Mouse (Mus musculus) urinary bladder, postnatal 14 days (tissue): ENCODE results near the gene Rpl4.
A peak's percentile ranks its signal among the peaks of the same experiment; 100 is the strongest.
"Not testable (repeated sequence)": the region's sequence is repeated elsewhere in the genome, so short reads cannot be mapped to it uniquely, and the experiment has no call there.

Experiments used
- DNase-seq: peaks from one replicate; pipeline ENCODE4 v3.0.0; 2021; ENCODE audit warnings: low spot score

Rpl4 gene

DNA sequence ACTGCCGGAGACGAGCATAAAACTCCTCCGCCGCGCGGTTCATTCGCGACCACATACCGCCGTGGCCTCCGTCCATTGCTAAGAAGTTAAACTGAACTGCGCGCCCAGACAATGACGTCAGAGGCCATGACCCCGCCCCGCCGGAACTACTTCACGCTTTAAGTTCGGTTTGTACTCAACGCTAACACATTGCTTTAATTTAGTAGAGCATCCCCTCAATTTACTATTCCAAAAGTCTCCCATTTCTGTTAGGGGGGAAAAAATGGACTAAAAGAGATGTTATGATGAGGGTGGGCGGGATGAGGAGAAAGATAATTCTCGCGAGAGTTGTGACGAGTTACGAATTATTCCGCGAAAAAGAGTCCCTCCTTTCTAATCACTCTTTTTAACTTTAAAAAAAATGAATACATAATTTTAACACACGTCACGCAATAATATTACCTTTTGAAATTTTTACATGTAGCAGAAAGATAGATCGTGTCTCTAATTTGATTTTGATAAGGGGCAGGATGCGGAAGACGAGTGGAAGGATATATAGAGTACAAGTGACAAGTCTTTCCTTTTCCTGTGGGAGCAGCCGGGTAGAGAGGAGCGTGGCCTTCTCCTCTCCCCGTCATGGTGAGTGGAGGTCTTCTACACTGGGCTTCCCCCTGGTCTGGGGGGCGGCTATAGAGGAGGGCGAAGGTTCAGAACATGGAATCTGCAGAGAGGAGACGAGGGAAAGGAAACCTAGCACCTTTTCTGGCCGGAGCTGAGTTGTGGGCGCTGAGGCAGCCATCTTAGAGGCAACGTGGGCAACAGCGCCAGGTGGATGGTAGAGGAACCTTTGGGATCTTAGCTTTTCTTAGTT lies at the start of gene Rpl4, which contains the start of gene Zwilch:
Rpl4 (plus strand) TSS at position 560 of the 850 bp plus-strand sequence.
Zwilch (minus strand) TSS at position 289 of the 850 bp plus-strand sequence.
- peak; percentile 81 for DNase-seq

DNA sequence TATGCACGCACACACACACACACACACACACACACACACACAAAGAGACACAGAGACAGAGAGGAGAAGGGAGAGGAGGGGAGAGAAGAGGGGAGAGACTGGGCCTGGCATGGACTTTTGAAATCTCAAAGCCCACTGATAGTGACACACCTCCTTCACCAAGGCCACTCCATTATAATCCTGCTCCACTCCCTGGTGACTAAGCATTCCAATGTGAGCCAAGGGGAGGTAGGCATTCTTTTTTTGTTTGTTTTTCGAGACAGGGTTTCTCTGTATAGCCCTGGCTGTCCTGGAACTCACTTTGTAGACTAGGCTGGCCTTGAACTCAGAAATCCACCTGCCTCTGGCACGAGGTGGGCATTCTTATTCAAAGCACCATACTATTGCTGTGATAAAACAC lies 48.3 kb upstream of the Rpl4 start:
- not testable (repeated sequence) for DNase-seq

DNA sequence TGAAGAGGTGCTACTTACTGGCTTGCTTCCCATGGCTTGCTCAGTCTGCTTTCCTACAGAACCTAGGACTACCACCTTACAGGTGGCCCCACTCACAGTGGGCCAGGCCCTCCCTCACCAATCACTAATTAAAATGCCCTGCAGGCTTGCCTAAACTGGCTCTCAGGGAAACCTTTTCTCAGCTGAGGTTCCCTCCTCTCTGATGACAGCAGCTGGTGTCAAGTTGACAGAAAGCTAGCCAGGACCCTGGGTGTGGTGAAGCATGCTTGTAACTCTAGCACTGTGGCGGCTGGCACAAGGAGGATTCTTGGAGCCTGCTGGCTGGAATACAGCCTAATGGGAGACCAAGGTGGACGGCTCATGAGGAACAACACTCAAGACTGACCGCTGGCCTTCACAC lies 47.9 kb upstream of the Rpl4 start:
- no peak for DNase-seq

DNA sequence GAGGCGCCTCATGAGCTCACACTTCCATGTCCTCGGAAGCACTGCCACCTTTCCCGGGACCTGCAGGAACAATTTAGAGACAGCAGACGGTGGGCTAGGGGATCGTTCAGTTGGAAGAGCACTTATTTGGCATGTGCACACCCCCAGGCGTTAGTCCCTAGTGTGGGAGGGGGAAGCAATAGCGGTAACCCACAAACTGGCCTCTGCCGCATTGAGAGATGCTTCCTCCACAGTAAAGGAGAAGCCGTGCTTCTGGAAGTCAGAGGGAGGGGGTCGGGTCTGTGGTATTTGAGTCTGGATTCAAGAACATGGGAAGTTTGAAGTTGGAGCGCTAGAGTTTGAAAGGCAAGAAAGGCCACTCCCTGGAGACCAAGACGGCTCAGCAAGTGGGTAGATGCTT lies 47.1 kb upstream of the Rpl4 start:
- DNase-seq: no peak

DNA sequence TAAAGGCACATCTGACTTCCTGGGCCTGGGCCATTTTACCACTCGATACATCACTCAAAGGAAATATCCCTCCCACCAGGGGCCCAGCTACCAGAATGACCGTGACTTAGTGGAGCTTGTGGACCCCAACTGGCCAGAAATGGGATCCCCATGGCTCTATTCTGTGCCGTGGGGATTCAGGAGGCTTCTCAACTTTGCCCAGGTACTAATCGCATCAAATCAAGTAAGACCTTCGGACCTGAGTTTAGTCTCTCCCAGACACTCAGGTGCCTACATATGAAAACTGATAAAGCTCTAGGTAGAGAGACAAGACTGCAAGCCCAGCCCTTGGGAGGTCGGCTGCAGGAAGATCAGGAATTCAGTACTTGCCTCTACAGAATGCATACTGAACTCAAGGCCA lies 41.6 kb upstream of the Rpl4 start:
- DNase-seq: no peak

DNA sequence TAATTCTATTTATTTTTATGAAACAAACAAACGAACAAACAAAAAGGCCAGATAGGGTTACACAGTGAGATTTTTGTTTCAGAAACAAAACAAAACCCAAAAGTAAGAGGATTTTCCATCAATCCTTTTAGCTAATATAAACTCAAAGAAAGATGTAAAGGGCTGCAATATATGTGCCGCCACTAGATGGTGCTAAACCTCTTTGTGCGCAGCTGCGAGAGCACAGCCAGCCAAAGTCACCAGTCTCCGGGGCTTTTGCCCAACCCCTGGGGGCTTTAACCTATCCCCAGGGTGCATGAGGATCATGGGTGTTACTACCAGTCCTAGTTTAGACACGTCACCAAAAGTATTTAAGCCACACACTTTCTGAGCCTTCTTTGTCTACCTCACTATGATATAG lies 34.3 kb upstream of the Rpl4 start:
- peak; percentile 48 for DNase-seq

DNA sequence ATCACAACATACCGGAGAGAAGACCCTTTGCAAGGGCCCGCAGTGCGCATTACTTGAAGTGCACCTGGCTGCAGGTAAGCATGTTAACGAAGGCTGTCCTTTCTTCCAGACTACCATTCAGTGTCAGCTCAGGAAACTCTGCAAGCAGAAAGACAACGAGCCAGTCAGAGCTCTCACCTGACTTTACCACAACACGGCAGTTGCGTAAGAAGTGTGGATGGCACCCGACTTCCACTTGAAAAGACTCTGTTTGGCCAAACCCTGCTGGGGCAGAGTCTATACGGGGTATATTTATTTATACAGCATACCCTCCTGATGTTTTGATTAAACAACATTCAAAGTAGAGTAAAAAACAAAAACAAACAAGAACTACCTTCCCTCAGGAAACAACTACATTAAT lies 33.3 kb upstream of the Rpl4 start:
- no peak for DNase-seq

DNA sequence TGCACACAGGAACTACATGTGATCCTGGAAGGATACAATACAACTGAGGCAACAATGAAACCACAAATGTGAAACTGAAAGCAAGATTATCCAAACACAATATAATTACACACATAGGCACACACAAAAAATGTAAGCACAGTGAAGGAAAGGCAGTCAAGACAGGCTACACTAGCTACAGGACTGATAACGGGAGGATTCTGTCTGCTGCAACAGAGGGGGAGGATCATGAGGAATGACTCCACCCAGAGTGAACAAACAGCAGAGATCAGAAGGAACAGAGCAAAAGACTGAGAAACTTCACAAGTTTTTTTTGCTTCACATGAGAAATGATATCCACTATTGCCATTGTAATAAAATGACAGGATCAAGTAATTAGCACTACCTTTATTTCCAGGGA lies 16.5 kb upstream of the Rpl4 start:
- no peak for DNase-seq

DNA sequence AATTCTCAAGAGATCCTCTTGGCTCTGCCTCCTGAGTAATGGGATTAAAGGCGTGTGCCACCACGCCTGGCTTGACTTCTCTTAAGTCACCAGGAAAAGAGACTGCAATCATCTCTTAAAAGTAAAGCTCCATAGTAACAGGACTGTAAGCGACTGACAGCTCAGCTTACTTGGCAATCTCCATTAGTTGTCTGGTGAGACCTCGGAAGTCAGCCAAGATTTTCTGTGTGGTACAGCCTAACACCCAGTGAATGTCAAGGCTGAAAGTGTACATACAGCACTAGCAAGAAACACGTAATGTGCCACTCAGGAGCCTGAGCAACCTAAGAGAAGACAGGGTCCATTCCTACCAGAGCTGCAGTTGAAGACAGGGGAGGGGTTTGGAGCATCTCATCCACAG lies 12.7 kb upstream of the Rpl4 start:
- no peak for DNase-seq

DNA sequence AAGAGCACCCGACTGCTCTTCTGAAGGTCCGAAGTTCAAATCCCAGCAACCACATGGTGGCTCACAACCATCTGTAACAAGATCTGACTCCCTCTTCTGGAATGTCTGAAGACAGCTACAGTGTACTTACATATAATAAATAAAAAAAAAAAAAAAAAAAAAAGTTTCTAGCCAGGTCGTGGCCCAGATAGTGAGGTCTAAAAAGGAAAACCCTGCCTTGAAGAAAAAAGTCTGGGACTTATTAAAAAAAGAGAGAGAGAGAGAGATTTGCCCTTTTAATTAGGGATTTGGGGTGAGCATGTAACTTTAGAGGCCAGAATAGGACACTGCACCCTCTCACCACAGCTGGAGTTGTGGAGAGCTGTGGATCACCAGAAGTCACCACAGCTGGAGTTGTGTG lies 3.2 kb upstream of the Rpl4 start:
- not testable (repeated sequence) for DNase-seq

DNA sequence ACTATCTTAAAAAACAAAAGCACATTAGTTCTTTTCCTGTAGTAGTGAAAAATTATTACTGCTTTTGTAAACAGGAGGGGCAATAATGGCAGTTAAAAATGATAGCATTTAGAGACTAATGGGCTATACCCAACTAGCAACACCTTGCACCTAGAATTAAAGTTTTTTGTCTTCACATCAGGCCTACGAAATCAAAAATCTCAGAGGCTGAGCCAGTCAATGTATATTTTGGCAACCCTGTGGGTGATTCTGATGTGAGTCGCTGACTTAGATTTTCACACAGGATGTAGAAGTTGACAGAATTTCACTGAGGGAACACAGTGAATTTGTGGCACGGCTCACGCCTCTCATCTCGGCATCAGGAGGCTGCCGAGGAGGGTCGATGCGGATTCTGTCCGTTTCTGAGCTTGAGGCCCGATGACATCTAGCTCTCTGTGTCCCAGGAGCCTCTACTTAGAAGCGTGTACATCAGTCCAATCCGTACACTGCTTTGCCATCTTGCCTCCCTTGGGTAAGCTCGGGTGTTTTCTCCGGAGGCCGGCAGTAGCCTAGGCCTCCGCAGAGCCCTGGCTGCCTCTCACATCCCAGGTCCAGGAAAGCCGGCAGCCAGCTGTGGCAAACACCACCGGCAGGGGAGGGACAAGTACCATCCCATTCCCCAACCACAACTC lies 895 bp upstream of the Rpl4 start:
- no peak for DNase-seq

DNA sequence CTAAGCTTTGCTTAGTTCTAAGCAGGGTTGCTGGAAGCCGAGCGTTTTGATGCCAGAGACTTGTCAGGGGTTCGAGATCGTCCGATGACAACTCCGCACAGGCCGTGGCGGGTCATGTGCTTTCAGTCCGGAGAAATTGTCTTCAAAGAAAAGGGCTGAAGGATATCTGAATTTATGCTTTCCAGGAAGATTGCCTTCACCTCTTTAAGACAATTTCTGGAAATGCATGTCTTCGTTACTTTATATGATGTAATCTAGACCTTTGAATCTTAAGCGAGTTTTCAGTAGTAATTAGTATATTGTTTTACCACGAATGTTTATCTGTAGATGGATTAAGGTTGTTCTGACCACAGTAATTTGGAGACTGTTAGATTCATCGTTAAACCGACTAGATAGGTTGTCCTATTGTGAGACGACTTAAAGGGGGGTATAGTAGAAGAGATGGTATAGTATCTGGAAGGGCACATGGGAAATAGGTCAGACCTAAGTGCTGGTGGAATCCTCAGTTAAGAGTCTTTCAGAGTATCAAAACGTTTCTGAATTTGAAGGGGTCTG lies 568 bp downstream of the Rpl4 start:
- DNase-seq: no peak

DNA sequence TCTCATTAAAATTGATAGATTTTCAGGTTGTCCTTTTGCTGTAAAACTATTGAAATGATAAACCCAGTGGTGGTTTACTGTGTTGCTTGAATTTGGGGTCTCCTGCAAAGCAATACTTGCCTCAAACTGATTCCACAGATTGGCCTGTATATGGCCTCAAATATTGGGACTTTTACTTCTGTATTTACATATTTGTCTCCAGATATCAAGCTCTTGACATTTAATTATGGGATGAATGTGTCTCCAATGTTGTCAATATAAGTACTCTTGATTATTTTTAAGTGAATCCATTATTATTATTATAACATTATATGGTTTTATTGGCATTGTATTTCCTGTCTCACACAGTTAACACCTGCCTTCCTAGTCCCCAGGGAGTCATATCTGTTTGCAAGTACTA lies 1.2 kb downstream of the Rpl4 start:
- no peak for DNase-seq

DNA sequence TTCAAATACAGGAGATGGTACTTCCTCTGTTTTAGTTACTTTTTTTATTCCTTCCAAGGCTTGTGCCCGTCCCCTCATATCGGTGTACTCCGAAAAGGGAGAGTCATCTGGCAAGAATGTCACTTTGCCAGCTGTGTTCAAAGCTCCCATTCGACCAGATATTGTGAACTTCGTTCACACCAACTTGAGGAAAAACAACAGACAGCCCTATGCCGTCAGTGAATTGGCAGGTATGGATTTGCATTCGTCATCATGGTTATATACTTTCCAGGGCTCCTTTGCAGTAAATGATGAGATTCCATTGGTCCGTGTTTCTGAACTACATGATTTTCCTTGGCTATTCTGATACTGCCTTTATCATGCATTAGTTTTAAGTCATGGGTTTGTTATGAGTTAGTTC lies 1.6 kb downstream of the Rpl4 start:
- DNase-seq: no peak

DNA sequence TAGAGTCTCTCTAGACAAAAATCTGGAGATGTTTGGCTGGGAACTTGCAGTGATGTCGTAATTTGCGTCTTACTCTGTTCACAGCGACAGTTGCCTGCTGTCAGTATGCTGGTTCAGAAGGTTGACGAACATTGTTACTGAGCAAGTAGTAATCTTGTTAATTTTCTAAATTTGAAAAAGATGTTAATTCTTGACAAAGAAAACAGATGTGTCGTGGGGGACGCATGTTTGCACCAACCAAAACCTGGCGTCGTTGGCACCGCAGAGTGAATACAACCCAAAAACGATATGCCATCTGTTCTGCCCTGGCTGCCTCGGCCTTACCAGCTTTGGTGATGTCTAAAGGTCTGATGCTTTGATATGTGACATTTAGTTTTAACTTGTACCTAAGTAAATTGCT lies 2.2 kb downstream of the Rpl4 start:
- no peak for DNase-seq

DNA sequence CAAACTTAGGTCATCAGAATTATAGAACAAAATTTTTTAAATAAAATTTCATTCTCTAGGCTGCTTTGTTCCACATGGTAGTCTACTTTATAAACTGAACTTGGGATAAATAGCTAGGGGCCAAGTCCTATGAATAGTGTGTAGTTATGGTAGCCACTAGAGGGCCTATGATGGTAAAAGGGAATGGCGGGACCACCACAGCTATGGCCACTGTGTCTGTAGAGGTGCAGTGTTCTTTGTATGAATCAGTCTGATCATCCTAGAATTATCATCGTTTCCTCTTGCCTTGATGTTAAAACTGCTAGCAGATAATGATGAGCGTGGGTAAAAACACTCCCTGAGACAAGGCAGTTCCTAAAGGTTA lies 5.4 kb downstream of the Rpl4 start:
- no peak for DNase-seq

DNA sequence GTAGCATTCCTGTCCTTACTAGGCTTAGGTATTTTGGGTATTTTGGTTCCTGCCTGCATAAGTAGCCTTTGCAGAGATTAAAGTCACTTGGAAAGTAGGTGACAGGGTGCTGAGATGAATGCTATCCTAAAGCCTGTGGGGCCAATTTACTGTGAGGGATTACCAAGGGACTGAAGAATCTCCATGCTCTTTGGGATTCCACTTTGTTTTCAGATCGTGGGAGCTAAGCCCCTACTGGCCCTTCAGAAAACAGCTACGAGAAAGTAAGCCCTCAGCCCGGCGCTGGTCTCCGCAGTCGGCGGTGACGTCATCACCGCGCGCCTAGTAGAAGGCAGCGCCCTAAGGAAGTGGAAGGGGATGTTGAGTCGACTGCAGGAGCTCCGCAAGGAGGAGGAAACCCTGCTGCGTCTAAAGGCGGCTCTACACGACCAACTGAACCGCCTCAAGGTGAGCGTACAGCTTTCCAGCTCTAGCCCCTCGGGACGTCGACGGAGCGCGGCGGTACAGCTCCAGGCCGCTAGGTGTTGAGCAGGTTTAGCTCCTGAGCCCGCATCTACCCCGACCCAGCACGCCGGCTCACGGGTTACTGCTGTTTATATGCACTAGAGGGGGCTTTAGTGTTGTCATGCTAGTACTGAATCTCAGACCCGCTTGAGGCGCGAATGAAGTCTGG lies 5.9 kb downstream of the Rpl4 start, which contains the start of gene Snapc5:
Snapc5 (plus strand) TSS at position 301 of the 673 bp plus-strand sequence.
- peak; percentile 89 for DNase-seq

DNA sequence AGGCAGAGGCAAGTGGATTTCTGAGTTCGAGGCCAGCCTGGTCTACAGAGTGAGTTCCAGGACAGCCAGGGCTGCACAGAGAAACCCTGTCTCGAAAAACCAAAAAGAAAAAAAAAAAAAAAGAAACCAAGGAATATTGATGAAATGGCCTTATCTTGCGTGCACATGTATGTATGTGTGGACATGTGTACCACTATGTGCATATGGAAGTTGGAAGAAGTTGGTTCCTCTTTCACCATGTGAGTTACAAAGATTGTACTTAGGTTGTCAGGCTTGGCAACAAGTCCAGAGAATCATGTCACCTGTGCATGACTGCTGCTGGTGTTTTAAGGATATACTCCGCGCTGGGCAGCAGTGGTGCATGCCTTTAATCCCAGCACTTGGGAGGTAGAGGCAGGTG lies 10.1 kb downstream of the Rpl4 start:
- not testable (repeated sequence) for DNase-seq

DNA sequence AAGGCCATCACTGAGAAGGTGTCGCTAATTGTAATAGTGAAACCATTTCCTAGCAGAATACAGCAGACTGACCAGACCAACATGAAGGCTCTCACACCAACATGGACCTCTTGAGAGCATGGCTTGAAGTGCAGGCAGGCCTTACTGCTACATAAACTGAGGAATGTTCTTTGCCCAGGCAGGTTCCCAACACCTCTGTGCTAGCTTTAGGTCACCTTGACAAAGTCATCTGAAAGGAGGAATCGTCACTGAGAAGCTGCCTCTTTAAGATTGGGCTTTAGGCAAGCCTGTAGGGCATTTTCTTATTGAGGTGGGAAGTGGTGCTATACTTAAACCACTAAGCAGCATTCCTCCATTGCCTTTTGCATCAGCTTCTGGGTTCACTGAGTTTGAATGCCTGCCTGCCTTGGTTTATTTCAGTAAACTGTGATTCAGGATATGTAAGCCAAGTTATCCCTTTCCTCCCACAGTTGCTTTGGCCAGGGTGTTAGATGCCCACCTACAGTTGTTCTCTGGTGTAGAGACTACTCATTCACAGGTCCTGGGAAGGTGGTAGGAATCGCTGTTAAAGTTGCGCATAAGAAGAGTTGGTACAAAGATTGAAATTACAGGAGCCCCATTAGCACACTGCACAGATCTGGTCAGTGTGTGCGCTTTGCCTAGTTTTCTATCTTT lies 11.1 kb downstream of the Rpl4 start:
- no peak for DNase-seq

DNA sequence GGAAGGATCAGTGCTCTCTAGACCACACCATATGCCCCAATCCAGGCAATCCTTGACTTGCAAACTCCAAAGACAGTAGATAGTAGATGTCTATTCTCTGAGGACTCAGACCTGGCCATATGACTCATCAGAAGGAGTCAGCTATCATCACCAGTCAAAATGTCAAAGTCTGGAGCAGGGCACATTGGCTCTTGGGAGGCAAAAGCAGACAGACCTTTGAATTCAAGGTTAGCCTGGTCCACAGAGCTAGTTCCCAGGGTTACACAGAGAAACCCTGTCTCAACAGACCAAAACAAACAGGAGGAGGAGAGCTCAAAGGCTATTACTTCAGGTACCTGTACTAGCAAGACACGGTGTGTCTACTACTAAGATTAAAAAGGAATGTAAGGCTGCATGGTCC lies 20.7 kb downstream of the Rpl4 start:
- DNase-seq: no peak

DNA sequence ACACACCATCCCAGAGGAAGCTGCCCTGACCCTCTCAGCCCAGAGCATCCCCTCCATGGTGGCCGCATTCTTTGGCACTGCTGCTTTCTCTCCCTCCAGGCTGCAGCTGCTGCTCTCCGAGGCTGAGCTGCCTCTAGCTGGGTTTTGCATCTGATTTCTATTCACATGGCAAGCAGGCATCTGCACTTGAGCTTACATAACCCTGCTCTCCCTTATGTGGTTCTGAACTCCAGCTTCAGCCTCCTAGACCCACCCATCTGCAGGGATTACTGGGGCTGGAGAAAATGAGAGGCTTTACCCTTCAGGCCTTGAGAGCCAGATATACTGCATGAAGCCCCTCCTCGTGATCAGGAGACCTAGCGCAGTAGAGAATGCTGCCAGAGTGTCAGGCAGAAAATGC lies 22.4 kb downstream of the Rpl4 start:
- DNase-seq: peak; percentile 11

DNA sequence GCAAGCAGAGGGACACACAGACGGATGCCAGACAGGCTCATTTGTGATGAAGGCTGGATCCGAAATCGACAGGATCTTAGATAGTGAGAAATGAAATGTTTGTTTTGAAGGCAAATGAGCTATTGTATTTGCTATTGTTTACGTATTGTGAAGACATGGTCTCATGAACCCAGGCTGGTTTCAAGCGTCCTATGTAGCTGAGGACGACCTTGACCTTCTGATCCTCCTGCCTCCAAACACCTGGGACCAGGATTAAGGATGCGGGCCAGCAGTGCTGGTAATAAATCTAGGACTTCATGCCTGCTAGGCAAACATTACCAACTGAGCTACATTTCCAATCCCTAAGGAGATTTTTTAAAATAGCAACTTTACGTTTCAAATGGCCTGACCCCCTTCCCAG lies 24.3 kb downstream of the Rpl4 start:
- no peak for DNase-seq
